Mouse (Mus musculus): ENCODE results near the gene Mybpc3.

Mybpc3 gene

GRCm38 (mm10) chr2:91117585-91118275 is at the start of gene Mybpc3:
Mybpc3 (plus strand) TSS chr2:91118144.
- no peak for DNase-seq

DNA sequence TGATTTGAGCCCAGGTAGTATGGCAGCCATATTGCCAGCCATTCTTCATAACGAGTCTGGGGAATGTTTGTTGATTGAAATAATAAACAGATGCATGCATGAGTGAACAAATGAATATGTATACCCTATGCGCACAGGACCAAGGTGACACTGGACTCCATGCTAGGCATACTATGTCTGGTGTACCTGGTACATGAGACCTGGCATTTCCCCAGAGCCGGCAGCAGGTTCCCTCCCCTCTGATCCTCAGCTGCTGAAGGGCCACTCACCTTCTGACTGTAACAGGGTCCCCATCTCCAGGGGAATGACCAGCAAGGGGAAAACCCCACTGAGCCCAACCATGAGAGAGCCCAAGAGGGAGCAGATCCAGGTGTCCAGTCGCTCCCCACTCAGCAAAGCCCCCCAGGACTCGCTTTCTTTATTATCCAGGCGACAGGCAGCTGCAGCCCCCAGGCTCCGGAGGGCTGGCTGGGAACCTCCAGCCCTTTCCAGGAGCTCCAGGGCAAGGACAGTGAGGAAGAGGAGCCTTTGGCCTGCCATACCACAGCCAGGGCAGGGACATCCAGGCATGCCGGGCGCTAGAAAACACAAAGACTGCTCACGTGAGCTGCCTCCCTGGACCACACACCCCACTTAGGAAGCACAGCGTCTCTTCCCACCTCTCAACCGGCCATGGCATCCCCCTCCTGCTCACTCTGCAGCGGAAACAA is 49.6 kb upstream of the Mybpc3 start:
- DNase-seq, result no peak

GRCm38 (mm10) chr2:91068872-91069165 is 49.1 kb upstream of the Mybpc3 start:
- DNase-seq, result no peak

GRCm38 (mm10) chr2:91069306-91070000 is 48.5 kb upstream of the Mybpc3 start:
- DNase-seq, result peak in 1 of 2 experiments; percentile 41

- peak; percentile 98 for DNase-seq
Observed at GRCm38 (mm10) chr2:91070076-91070800, 47.7 kb upstream of the Mybpc3 start, which contains the start of gene Slc39a13. Slc39a13 (minus strand) TSS chr2:91070417.

DNA sequence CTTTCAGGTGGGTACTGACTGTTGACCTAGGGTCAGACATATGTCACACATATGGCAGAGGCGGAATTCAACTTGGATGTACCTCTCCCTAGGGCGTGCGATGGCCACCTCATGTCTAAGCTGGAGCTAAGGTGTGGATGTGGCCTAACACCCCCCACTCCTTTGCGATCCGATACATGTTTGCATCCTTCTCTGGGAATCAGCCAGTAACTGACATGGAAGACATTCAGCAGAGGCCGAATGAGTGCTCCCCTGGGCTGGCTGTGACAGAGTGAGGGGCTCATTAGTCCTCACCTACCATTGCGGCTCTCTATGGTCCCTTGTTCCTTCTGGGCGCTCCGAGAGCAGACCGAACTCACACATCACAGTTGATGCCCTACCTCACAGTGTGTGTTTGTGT is 46.9 kb upstream of the Mybpc3 start:
- no peak for DNase-seq

DNA sequence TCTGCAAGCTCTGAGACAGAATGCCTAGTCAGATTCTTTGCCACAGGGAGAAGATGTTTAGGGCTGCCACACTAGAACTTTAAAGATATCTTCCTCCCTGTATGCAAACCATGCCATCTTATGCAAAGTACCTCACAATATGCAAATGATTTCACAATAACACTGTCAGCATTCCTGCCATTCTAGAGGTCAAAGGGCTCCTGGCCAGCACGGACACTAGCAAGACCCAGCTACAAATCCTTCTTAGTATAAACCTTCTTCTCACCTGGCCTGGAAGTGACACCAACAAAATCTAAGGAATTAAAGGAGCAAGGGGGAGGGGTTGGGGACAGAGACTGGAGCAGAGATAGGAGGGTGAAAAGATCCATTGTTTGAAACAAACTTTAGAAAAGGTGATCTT is 45.9 kb upstream of the Mybpc3 start:
- no peak for DNase-seq

DNA sequence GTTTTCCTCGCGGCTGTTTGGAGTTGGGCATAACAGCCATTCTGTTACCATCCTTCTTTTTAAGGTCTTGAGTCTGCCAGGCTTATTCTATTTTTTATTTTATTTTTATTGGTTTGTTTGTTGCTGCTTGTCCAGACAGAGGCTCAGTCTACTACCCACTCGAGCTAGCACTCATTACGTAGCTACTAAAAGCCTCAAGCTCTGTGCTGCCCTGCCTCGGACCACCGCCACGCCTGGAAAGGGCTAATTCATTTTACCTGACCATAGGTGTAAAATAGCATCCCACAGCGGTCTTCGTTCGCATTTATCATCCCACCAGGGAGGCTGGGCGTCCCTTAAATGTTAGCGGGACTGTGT is 40.0 kb upstream of the Mybpc3 start:
- DNase-seq, result no peak

- peak in 1 of 2 experiments; percentile 58 for DNase-seq
Observed at GRCm38 (mm10) chr2:91078314-91079025, 39.5 kb upstream of the Mybpc3 start.

DNA sequence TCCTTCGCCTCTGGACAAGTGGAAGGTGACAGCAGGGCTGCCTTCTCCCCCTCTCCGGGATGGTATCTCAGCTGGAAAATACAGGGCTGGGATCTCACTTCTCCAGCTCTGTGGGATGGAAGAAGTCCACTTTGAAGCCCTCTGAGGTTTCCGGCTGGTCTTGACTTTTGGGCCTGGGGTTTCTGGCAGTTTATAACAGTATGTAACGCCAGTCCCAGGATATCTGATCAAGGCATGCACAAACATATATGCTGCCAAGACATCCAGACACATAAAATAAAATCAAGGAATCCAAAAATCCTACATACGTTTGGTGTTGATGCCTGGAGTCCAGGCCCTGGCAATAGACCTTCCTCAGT is 38.9 kb upstream of the Mybpc3 start:
- DNase-seq, result no peak

DNA sequence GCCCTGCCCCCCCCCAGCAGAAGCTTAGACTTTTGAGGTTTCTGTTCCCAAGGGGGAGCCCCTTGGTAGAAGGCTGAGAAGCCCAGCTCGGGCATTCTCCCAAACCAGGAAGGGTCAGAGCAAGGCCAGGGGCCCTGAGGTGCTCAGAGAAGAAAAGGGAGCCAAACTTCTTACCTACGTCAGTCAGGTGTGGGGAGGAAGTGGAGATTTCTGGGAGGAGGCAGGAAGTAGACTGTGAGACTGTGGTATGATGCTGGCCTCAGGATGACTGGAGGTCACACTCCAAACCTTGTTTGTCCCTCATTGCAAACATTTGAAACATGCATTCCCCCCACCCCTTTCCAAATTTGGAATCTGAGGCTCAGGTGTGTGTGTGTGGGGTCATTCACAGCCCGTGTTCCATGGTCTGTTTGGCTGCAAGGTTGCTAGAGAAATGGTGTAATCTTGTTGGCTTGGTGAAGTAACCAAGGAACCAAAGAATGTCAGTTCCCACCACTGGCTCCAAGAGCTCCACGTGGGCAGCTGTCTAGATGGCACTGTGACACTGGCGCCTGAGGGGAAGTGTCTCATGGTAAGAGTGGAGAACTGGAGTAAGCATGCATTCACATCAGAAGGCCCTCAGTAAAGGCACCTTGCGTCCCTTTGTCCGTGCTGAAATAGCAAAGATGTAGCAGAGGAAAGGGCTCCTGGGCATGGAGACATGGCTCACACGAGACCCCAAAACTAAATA is 37.0 kb upstream of the Mybpc3 start:
- DNase-seq, result peak in 1 of 2 experiments; percentile 50

DNA sequence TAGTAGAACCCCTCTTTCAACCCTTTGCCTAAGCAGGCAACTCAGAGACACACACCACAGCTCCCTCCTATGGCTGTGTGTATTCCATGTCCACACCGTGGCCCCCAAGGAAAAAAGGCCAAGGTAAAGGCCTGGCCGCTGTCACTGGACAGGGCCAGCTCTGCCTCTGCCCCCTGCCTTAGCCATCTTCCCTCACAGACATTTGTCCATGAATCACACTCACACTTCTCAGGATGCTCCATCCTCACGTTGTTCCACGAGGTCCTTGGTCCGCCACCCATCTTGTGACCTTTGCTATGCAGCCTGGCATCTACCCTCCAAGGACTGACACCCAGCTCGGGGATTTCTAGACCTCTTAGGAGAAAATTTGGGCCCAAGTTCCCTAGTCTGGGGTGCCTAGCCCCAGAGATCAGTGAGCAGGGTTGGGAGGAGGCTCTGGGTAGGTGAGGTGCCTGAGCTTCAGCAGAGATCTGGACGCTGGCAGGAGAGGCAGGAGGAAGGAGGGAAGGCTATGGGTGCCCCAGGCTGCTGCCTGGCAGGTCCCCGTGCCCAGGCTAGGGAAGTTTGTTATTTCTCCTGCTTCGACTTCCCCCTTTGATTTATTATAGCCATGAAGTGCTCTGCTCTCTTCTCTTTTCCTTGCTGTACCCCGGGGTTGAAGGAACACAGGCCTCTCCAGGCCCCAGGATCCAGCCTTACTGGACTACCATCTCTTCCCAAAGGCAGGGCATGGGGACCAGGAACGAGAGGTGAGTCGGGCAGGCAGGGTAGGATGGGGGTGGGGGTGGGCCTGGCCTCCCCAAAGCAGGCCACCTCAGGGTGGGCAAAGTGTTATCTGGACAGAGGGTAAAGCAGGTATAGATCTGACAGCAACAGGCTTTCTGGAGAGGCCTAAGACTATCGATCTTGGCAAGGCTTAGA is 35.9 kb upstream of the Mybpc3 start, which contains the start of gene Spi1:
Gene Spi1, plus strand, starts transcription at position 616 of the 921 bp plus-strand sequence.
- no peak for DNase-seq

DNA sequence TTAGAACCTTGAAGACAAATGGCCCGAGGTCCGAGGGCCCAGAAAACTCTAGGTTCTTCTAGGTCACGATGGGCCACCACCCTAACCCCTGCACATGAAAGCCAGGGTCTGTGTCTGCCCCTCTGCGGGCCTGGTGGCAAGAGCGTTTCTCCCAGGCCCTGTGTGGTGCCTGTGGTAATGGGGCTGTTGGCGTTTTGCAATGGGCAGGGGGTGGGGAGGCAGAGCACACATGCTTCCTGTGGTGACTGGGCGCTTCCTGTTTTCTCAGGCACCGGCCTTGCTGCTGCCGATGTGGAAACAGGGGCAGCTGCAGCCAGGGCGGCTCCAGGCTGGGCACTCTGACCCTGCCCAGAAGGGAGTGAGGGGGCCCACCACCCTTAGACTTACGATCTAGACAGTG is 35.1 kb upstream of the Mybpc3 start:
- peak; percentile 83 to 86 for DNase-seq

DNA sequence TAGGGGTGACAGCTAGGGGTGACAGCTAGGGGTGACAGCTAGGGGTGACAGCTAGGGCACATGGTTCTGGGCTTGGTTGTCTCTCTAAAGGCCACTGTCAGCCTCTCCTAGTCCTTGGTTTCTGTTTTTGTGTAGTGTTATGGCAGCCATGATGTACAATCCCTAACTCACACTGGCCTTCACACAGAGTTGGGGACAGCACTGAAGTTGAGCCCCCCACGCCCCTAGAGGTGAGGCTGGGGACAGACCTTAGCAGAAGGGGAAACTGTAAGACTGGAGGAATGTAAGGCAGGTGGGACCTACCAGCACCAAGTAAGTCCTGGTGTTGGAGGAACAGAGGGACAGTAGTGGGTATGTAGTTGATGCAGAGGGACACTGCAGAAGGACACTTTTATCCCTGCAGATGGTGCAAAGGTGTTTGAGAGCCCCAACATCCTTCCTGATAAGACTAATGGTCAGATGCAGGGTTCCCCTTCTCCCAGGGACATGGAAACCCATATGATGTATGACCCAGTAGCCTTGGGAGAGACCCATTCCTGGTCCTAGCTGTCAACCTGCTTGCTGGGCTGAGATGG is 34.5 kb upstream of the Mybpc3 start:
- DNase-seq, result no peak

DNA sequence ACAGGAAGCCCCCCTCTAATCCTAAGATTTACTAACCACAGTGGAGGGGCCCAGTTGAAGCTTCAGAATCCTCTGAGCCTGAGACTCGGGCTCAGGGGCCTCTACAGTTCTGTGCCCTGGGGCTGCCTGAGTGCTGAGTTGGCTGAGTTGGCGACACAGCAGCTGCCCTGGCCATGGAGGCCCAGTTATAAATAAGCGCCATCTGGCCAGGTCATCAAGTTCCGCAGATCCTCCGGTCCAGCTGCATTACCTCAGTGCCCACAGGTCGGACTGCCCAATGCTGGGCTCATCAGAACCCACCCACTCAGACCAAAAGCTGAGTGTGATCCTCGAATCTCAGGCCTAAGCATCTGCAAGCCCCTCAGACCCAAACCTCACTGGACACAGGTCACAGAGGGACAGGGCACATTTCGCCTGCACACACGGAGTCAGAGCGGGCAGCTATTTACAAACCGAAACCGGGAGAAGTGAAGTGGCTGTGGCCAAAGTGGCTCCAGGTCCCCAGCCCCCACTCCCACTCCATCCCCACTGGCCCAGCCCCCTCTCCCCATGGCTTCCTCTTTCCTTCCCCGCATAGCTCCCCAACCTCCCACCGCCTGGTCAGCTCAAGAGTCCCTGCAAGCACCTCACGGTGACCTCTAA is 33.6 kb upstream of the Mybpc3 start:
- DNase-seq, result peak; percentile 59 to 64

- no peak for DNase-seq
Observed at GRCm38 (mm10) chr2:91085494-91086391, 32.2 kb upstream of the Mybpc3 start.

DNA sequence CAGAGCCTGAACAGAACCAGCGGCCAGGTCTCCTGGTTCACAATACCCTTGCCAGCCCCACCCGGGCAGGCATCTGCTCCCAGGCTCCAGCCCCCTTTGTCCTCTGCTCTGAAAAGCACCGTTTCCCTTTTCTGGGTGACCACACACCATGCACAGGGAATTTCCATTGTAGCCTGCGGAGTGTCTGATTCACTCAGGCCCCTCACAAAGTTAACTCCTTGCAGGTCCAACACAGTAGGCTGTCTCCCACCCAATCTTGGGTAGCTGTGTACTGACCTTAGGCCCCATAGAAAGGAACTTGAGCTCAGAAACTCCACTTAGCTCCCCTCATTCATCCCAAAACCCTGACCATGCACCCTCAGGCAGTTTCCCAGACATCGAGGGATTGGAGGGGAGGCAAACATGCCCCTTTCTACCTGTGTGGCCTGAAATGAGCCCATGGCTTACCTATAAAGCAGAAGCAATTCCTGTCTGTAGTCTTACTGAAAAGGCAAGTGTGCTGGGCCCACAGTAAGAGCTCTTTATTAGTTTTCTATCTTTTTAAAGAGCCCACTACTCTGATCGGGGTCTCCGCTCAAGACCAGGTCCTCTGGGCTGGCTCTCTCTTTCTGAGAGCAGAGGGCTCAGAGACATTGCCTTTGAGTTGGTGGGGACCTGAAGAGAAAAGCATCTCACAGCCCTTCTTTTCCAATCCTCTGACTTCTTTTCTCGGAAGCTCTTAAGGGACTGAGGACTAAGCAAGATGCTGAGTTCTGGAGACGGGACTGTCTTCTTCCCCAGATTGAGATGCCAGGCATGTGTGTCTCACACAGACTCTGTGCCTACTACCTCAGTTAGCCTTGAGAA is 31.3 kb upstream of the Mybpc3 start:
- peak in 1 of 2 experiments; percentile 50 for DNase-seq

- DNase-seq, result no peak
Observed at GRCm38 (mm10) chr2:91087453-91087852, 30.5 kb upstream of the Mybpc3 start.

Measured in lung, postnatal 4 days (tissue).